Mouse (Mus musculus) left cerebral cortex, postnatal 36 days (tissue): ENCODE measurements at regions not wholly inside any gene's neighbourhood (a gene's known extent, or its start where the extent isn't known, plus 50 kb on each side); places are given as distances from the start of the nearest gene placed in this dataset.
A peak's percentile ranks its signal among the peaks of the same experiment; 100 is the strongest.

Experiments
- DNase-seq, 2 experiments: peaks; one replicate each; pipeline ENCODE4 v3.0.0; 2021 to 2022; ENCODE audit warnings: low spot score in 2 of 2, mixed read lengths in 1 of 2
- intact Hi-C: fragments of 180-260 bp; cut with DNase I; formaldehyde crosslinking; loops from one replicate; pipeline ENCODE4 v1.15.1; 2025

DNA sequence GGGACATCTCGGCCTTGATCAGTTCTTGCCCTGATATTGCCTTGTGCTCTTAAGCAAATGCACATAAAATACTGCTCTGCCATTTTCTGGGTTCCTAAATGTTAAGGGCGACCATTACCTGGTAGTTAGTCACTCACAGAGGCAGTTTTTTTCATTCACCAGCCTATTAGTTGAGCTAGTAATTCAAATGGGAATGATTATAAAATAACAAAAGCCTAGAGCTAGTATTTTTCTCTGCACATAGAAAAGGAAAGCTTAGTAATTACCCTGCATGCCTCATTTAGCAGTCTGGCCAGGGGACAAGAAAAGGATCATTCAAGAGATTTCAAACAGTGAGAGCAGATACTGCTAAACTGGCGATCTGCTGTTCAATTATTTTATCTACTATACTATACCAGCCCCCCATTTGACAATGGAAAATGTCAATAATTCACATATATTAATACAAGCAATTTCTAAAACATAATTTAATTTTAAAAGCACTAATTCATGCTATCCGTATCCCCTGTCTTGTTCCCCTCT is 645.1 kb downstream of the Pdha2 start:
- DNase-seq, result no peak
- intact Hi-C loops, result no loop called here

DNA sequence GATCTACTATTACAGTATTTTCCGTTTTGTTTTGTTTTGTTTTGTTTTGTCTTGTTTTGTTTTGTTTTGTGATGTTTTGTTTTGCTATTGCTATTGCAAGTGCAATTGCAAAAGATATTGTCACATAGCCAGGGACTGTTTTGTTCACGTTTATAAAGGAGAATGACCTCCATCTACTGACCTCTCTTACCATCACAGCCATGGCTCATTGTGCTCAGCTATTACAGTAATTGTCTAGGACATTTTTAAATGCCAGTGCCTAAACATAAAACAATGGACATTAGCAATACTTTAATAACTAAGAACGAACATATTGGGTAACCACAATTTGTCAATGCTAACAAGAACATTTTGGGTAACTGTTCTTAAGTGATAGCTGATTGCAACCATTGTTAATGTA is 657.4 kb downstream of the Pdha2 start:
- DNase-seq, result no peak
- intact Hi-C loops, result no loop called here

DNA sequence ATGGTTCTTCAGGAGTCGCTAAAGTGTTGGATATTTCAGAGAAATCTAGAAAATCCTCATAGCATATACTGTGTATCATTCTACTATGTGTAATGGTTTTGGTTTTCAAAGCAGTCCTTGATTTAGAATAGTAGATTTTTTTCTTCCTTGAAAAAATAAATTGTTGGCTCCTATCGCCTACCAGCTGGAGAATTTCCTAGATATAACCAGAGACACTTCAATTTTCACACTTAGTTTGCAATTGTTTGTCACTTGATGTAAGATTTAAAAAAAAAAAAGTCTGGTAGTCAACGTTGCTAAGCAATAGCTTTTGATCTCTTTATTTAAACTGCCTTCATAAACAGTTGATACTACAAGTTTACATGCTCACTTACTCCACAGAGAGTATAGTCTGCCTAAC is 663.7 kb downstream of the Pdha2 start:
- intact Hi-C loops, result no loop called here
- DNase-seq, result no peak

DNA sequence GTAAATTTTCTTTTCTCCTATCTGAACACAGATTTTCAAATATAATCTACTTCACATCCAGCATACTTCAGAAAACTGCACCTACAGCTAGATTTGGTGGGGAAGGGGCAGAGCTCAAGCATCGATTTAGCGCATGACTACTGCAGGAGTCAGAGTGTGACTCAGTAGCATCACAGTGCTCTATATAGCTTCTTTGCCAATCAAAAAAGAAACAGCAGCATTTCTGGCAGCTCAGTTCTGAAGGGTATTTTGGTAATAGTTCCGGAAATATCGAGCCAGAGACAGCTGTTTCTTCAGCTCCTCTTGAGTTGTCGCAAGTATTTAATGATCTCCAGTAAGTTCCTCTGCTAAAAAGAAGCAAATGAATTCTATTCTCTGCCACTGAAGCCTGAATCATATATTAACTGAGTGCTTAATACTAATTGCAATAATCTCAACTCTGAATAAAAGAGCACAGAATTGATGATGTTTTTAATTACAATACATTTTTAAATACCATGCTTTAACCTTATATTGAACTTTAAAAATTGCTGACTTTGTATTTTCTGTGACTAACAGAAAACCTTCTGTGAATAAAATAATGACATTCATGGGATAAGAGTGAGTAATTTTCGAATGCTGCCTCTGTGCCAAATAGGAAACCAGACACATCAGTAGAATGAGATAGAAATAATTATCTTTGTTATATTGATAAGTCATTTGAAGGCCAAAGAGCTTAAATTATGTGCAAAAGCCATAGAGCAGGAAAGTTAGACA is 680.2 kb downstream of the Pdha2 start:
- peak in 1 of 2 experiments; percentile 4 for DNase-seq
- intact Hi-C loops, result no loop called here

DNA sequence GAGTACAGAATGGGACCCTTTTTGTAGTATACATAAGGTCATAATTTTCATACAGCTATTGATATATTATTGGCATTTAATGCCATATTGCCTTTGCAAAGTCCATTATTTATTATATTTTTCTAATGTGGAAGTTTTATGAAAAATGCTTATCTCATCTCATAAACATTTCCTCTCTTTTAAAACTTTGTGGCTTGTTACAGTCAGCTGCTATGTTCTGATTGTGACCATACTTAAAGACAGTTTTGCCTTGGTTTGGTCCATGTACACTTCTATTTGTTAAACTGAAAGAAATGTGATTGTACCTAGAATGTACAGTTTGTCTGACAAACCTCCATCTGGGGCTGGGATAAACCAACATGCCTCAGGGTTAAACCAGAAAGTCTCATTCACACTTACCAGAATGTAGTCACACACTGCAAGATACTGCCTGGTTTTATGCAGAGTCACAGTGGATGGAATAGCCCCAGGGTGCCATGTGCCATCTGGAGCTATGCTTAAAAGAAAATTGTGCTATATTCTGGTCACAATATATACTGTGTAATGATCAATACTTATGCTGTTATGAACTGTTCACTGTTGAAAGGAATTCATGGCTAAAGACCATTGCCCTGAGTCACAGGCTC is 690.4 kb downstream of the Pdha2 start:
- intact Hi-C loops, result no loop called here
- no peak for DNase-seq

DNA sequence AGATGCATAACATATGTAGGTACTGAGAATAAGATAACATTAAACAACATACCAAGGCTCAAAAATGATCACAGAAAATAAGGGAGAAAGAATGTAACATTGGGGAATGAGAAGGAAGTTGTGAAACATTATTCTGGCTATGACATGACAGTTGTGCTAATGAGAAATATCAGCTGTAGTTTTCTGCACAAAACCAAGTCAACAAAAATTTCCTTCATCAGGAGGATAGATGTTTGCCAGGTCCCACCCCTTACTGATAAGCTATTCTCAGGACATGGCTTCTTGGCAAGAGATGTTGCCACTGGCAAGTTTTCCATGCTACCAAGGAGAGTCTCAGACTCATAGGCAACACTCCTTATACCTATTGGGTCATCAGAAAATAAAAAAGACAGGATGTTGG is 701.3 kb downstream of the Pdha2 start:
- no peak for DNase-seq
- intact Hi-C loops, result no loop called here

DNA sequence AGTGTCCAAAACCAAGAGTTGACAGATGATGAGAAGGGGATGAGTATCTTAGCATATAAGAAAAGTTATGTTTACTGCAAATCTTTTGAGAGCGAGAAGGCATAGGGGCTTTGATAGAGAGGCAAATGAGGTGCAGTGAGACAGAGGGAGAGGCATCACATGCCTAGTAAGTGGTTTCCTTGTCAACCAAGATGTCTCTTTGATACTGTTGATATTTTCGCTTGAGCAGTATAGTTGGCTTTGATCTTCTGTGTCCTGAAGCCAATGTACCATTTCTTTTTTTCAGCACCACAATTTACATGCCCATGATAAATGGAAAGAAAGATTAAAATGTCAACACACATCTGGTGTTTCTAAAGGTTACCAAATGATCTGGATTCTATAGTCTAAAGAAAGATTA is 702.1 kb downstream of the Pdha2 start:
- no peak for DNase-seq
- intact Hi-C loops, result no loop called here

DNA sequence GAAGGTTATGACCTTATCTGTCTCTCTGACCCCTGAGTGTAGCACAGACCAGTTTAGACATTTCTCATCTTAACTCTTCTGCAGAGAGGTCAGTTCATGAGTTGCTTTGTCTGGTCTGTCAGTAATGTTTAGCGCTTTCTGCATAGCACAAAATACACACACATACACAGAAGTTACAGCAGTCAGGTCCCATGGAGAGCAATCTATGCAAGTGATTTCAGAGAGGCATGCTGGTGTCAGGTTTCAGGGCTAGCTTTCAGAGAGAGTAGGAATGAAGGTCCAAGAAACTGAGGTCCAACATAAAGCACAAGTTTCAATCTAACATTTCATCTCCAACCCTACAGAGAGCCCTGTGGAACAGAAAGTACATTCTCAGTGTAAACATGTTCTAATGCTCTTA is 718.0 kb downstream of the Pdha2 start:
- no peak for DNase-seq
- intact Hi-C loops, result no loop called here

DNA sequence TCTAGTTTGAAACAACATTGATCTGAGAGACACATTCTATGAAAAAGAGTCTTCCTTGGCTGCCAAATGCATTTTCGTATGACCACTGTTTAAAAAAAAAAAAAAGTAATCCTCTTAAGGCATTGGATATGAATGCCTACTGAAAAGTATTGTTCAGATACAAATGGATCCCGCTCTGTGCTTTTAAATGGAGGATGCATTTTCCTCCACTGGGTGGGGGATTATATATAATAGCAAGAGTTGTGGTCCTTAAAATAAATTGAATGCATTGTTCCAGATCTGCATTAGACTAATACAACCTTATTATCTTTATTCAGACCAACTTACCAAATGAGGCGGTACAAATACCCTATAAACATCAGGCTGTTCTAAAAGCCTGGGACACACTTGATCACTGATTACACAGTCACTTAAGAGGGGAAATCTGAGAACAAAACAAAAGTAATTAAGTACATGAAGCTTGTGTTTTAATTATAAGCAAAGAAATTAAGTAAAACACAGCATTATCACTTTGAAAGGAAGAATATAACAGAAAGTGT is 734.4 kb downstream of the Pdha2 start:
- DNase-seq, result no peak
- intact Hi-C loops, result no loop called here

DNA sequence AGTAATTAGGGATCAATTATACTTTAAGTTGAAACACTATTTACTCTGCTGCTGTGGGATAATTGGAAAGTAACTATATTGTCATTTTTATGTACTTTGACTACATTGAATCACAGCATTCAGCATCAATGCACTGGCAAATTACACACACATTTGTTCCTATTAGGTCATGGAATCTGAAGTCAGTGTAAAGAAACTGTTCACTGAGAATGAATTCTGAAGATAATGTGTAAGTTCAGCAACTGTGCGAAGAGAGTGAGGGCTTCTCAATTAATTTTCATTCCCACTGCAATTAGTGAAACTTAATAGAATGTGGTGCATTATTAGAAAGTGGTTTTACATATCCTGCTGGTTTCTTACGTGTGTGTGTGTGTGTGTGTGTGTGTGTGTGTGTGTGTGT is 735.6 kb downstream of the Pdha2 start:
- intact Hi-C loops, result no loop called here

DNA sequence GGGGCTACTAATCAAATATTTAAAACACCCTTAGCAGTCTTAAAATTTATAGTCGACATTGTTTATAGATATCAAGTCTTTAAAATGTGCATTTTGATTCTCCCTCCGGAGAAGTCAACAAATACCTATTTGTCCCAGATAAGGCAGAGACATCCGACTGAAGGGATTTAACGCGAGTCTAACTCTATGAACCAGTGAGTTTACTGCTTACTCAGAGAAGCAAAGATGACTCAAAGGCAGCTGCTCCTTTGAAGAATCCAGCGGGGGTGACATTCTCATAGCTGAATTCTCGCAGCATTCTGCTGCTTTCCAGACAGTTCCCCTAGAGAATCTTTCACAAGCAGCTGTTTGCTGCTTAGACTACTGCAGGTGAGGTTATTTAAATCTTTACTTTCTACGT is 759.6 kb downstream of the Pdha2 start:
- peak in 1 of 2 experiments; percentile 8 for DNase-seq
- intact Hi-C loops, result no loop called here

More for the DNA sequence above, 735.6 kb downstream of the Pdha2 start:
- DNase-seq, result no peak

DNA sequence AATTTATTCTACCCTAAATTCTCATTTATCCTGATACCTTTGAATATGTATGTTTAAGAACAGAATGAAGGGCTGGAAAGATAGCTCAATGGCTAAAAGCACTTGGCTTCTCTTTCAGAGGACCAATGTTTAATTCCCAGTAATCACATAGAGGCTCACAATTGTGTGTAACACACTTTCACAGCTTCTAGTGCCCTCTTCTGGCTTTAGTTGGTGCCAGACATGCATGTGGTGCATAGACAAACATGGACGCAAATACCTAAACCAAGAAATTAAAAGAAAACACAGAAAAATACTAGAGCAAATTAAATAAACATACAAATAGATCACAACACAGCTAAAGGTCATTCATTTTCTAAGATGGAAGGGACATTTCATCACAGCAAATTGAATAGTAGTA is 761.0 kb downstream of the Pdha2 start:
- DNase-seq, result no peak
- intact Hi-C loops, result no loop called here

DNA sequence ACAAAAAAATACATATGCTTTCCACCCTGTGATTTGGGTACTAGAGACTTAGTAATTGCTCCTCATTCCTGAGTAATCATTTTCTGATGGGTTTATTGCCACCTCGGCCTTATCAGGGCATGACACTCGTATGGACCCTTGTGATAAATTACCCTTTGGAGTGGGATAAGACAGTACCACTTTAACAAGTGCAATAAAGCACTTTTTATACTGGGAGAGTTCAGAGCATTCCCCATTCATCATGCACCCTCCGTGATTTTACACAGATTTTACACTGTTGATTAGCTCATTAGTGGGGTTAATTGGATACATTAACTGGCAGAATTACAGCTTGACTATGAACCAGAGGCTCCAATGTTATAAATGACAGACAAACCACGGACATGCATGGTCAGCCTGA is 802.9 kb downstream of the Pdha2 start:
- no peak for DNase-seq
- intact Hi-C loops, result no loop called here
